Mouse (Mus musculus) layer of hippocampus, postnatal 14 days (tissue): ENCODE results near the gene Nr0b1. TPM values are rescaled to one million over a fixed set of nuclear protein-coding genes. Genes with fewer than 3 reads are reported as not detected.

ENCODE experiments used
- DNase-seq, 2 experiments: peaks; one replicate each; pipeline ENCODE4 v3.0.0; 2021 to 2022; ENCODE audit warnings: low spot score in 2 of 2, mixed read lengths in 1 of 2
- long read RNA-seq, 2 experiments: library from polyadenylated mRNA; stranded (forward); transcript quantifications; one replicate each; pipeline ENCODE4 v2.0.0; 2021
- total RNA-seq, 2 experiments: library from RNA; stranded (reverse); gene quantifications; 2 replicates each; pipeline ENCODE4 v1.2.3; 2021

Nr0b1 gene
- not detected for total RNA-seq
- long read RNA-seq, experiment 1 = 0 reads
- long read RNA-seq, experiment 2 = 0 reads

DNA sequence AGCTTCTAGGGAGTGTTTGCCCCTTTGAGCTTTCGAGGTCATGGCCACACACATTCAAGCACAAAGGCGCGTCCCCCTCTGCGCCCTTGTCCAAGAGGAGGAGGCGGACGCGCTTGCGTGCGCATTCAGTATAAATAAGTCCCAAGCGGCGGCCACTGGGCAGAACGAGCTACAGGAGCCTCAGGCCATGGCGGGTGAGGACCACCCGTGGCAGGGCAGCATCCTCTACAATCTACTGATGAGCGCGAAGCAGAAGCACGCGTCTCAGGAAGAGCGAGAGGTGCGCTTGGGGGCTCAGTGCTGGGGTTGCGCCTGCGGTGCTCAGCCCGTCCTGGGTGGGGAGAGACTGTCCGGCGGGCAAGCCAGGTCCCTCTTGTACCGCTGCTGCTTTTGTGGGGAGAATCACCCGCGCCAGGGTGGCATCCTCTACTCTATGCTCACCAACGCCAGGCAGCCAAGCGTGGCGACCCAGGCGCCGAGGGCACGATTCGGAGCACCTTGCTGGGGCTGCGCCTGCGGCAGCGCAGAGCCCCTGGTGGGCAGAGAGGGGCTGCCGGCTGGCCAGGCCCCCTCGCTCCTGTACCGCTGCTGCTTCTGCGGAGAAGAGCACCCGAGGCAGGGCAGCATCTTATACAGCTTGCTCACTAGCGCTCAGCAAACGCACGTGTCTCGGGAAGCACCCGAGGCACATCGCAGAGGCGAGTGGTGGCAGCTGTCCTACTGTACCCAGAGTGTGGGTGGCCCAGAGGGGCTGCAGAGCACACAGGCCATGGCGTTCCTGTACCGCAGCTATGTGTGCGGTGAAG, at the start of gene Nr0b1:
TSS of gene Nr0b1 (plus strand) at position 151 of the 806 bp plus-strand sequence.
- DNase-seq = no peak

DNA sequence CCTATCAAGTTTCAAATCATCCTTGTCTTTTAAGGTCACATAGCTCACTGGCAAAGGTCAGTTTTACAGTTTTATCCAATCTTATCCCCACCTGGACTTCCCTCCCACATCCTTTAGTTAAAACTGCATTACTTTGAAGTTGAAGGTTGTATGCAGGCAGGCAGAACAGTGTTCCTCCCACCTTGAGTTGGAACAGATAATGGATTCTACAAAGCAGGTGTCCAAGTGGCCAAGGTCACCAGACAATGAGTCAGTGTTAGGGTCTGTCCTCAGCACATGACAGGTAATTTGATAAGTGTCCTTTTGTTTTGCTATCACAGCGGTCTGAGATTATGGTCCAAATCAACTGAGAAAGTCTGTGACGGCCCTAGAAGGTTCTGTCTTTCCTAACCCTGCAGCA, 4.3 kb upstream of the Nr0b1 start:
- no peak for DNase-seq

DNA sequence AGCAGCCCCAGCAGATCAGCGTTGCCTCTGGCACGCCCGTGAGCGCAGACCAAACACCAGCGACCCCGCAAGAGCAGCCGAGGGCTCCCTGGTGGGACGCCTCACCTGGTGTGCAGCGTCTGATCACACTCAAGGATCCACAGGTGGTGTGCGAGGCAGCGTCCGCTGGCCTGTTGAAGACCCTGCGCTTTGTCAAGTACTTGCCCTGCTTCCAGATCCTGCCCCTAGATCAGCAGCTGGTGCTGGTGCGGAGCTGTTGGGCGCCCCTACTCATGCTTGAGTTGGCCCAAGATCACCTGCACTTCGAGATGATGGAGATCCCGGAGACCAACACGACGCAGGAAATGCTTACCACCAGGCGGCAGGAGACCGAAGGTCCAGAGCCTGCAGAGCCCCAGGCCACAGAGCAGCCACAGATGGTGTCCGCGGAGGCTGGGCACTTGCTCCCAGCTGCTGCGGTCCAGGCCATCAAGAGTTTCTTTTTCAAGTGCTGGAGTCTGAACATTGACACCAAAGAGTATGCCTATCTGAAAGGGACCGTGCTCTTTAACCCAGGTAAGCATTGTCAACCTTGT, 943 bp downstream of the Nr0b1 start:
- no peak for DNase-seq

DNA sequence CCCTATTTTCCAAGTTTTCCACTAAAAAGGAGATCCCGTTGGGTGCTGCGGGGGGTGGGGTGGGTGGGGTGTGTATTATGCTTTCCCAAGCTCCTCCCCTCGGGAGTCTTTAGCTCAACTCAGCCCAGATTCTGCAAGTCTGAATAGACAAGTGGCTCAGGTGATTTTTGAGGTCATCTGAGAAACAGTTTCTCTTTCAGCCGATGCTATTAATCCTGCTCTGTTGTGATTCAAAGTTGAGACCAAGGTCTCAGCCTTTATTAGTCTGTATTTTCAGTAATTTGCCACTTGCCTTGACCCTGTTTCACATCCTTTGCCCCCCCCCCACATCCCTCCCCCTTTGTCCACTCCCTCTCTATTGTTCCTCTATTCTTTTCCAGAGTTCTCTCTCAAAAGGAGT, 1.8 kb downstream of the Nr0b1 start:
- DNase-seq = no peak

DNA sequence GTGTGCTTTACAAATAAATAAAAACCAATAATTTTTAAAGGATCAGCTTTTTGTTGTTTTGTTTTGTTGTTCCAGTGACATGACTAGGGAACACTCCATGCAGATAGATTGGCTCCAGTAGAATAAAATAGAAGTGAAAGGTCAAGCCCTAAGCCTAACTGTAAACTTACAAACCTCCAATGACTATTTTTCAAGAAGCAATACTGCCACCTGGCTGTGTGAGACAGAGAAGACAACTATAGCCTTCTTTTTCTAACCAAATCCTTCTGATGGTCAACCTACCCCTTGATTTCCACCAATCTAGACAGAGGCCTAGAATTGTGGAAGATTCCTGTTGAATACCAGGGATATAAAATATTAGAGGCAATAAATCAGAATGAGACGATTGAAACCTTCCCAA, 45.7 kb downstream of the Nr0b1 start:
- DNase-seq = no peak

Other genes with a start within 250 kb of the Nr0b1 start
- gene Samt3, start 147.6 kb upstream of the Nr0b1 start, total RNA-seq = not detected
- not detected for gene Mageb4, start 113.3 kb downstream of the Nr0b1 start, total RNA-seq